Mouse (Mus musculus) MEL (cell line): ENCODE results near the gene Traf1. TPM values are rescaled to one million over a fixed set of nuclear protein-coding genes. Genes with fewer than 3 reads are reported as not detected.

ENCODE experiments used
- DNase-seq: peaks from one replicate; pipeline ENCODE4 v3.0.0; 2011; ENCODE audit warnings: low read depth, low spot score
- H3K27ac ChIP-seq: 2 replicates; pipeline ENCODE4 v1.5.1; 2012; ENCODE audit warnings: low read depth, mild to moderate bottlenecking, control low read depth, low read length, moderate library complexity; ENCODE audit not compliant: control insufficient read depth
- H3K27me3 ChIP-seq, 2 experiments: fragments of 150-350 bp in 1 of 2; sonication (generic) in 1 of 2; 2 replicates each; pipeline ENCODE4 v1.6.1; 2012; ENCODE audit warnings: low read length in 2 of 2, mild to moderate bottlenecking in 2 of 2, improper control_type of control experiment in 1 of 2, moderate library complexity in 1 of 2; ENCODE audit not compliant: insufficient read depth in 2 of 2, control insufficient read depth in 1 of 2
- H3K36me3 ChIP-seq, 2 experiments: 2 replicates each; pipeline ENCODE4 v1.6.1; 2012 to 2014; ENCODE audit warnings: low read length in 2 of 2, improper control_type of control experiment in 1 of 2, inconsistent platforms in 1 of 2, mild to moderate bottlenecking in 1 of 2; ENCODE audit not compliant: insufficient read depth in 2 of 2, control insufficient read depth in 1 of 2
- H3K4me1 ChIP-seq, 2 experiments: fragments of 150-350 bp in 1 of 2; sonication (generic) in 1 of 2; 2 replicates each; pipeline ENCODE4 v1.6.1; 2012; ENCODE audit warnings: low read length in 2 of 2, improper control_type of control experiment in 1 of 2, mild to moderate bottlenecking in 1 of 2; ENCODE audit not compliant: insufficient read depth in 2 of 2, control insufficient read depth in 1 of 2
- H3K4me3 ChIP-seq, 2 experiments: fragments of 150-350 bp in 1 of 2; sonication (generic) in 1 of 2; 2 replicates each; pipeline ENCODE4 v1.5.1; 2012; ENCODE audit warnings: low read depth in 2 of 2, low read length in 2 of 2, mild to moderate bottlenecking in 2 of 2, moderate library complexity in 2 of 2, control low read depth in 1 of 2, improper control_type of control experiment in 1 of 2; ENCODE audit not compliant: control insufficient read depth in 1 of 2, insufficient read depth in 1 of 2
- H3K79me2 ChIP-seq: 2 replicates; pipeline ENCODE4 v1.6.1; 2012; ENCODE audit warnings: mild to moderate bottlenecking, low read length, moderate library complexity; ENCODE audit not compliant: control insufficient read depth, poor library complexity, insufficient read depth
- H3K9ac ChIP-seq: 2 replicates; pipeline ENCODE4 v1.6.1; 2012; ENCODE audit warnings: low read depth, mild to moderate bottlenecking, control low read depth, low read length, moderate library complexity; ENCODE audit not compliant: control insufficient read depth, poor library complexity, severe bottlenecking
- H3K9me3 ChIP-seq: fragments of 150-350 bp; sonication (generic); replicated peaks from 2 replicates; pipeline ENCODE4 v1.6.1; 2012; ENCODE audit warnings: mild to moderate bottlenecking, low read length, improper control_type of control experiment, moderate library complexity; ENCODE audit not compliant: insufficient read depth
- CHD1 ChIP-seq: IDR thresholded peaks from 2 replicates; pipeline ENCODE4 v1.6.1; 2012; ENCODE audit warnings: low read depth, mild to moderate bottlenecking, inconsistent platforms, low read length, improper control_type of control experiment
- E2F4 ChIP-seq: IDR thresholded peaks from 2 replicates; pipeline ENCODE4 v1.6.1; 2011; ENCODE audit warnings: low read depth, low read length, improper control_type of control experiment, borderline replicate concordance
- ELF1 ChIP-seq: IDR thresholded peaks from 2 replicates; pipeline ENCODE4 v1.6.1; 2014; ENCODE audit warnings: low read depth, mild to moderate bottlenecking, inconsistent platforms, low read length, improper control_type of control experiment, moderate library complexity
- ETS1 ChIP-seq: IDR thresholded peaks from 2 replicates; pipeline ENCODE4 v1.6.1; 2012; ENCODE audit warnings: low read depth, mild to moderate bottlenecking, inconsistent platforms, low read length, improper control_type of control experiment, moderate library complexity
- GABPA ChIP-seq: IDR thresholded peaks from 2 replicates; pipeline ENCODE4 v1.6.1; 2012; ENCODE audit warnings: low read depth, mild to moderate bottlenecking, inconsistent platforms, low read length, improper control_type of control experiment, moderate library complexity
- JUND ChIP-seq: IDR thresholded peaks from 2 replicates; pipeline ENCODE4 v1.6.1; 2011; ENCODE audit warnings: low read depth, mild to moderate bottlenecking, improper control_type of control experiment, low read length
- KAT2A ChIP-seq: conservative IDR thresholded peaks from 2 replicates; pipeline ENCODE4 v1.6.1; 2012; ENCODE audit warnings: low read depth, low read length, improper control_type of control experiment, inconsistent platforms
- MAFK ChIP-seq: IDR thresholded peaks from 2 replicates; pipeline ENCODE4 v1.6.1; 2011; ENCODE audit warnings: low read depth, mild to moderate bottlenecking, low read length, improper control_type of control experiment, borderline replicate concordance
- MAX ChIP-seq: IDR thresholded peaks from 2 replicates; pipeline ENCODE4 v1.6.1; 2011; ENCODE audit warnings: low read length, improper control_type of control experiment
- MAZ ChIP-seq: IDR thresholded peaks from 2 replicates; pipeline ENCODE4 v1.6.1; 2012; ENCODE audit warnings: low read depth, mild to moderate bottlenecking, inconsistent platforms, low read length, improper control_type of control experiment
- MEF2A ChIP-seq: IDR thresholded peaks from 2 replicates; pipeline ENCODE4 v1.6.1; 2014; ENCODE audit warnings: low read depth, mild to moderate bottlenecking, inconsistent platforms, low read length, improper control_type of control experiment; ENCODE audit not compliant: poor library complexity, insufficient replicate concordance, severe bottlenecking; ENCODE audit errors: extremely low read depth
- MXI1 ChIP-seq: IDR thresholded peaks from 2 replicates; pipeline ENCODE4 v1.6.1; 2011; ENCODE audit warnings: mild to moderate bottlenecking, low read depth, low read length, improper control_type of control experiment
- MYB ChIP-seq: IDR thresholded peaks from 2 replicates; pipeline ENCODE4 v1.6.1; 2011; ENCODE audit warnings: mild to moderate bottlenecking, low read depth, low read length, improper control_type of control experiment
- MYC ChIP-seq: IDR thresholded peaks from 2 replicates; pipeline ENCODE4 v1.6.1; 2011; ENCODE audit warnings: low read depth, mild to moderate bottlenecking, low read length, improper control_type of control experiment, moderate library complexity
- NELFE ChIP-seq: IDR thresholded peaks from 2 replicates; pipeline ENCODE4 v1.6.1; 2011; ENCODE audit warnings: low read depth, low read length, improper control_type of control experiment
- NRF1 ChIP-seq: IDR thresholded peaks from 2 replicates; pipeline ENCODE4 v1.6.1; 2014; ENCODE audit warnings: low read depth, mild to moderate bottlenecking, inconsistent platforms, low read length, improper control_type of control experiment, moderate library complexity; ENCODE audit not compliant: poor library complexity, insufficient read depth, severe bottlenecking
- POLR2A ChIP-seq, 2 experiments: IDR thresholded peaks; 2 replicates each; pipeline ENCODE4 v1.6.1; 2011 to 2012; ENCODE audit warnings: low read length in 2 of 2, mild to moderate bottlenecking in 2 of 2, control low read depth in 1 of 2, improper control_type of control experiment in 1 of 2, low read depth in 1 of 2, moderate library complexity in 1 of 2; ENCODE audit not compliant: control insufficient read depth in 1 of 2, insufficient read depth in 1 of 2, poor library complexity in 1 of 2
- RAD21 ChIP-seq: IDR thresholded peaks from 2 replicates; pipeline ENCODE4 v1.6.1; 2011; ENCODE audit warnings: mild to moderate bottlenecking, low read depth, low read length, improper control_type of control experiment
- SMC3 ChIP-seq: IDR thresholded peaks from 2 replicates; pipeline ENCODE4 v1.6.1; 2011; ENCODE audit warnings: low read depth, low read length, improper control_type of control experiment
- TAL1 ChIP-seq: IDR thresholded peaks from 2 replicates; pipeline ENCODE4 v1.6.1; 2012; ENCODE audit warnings: mild to moderate bottlenecking, inconsistent platforms, low read length, moderate library complexity, mixed read lengths
- UBTF ChIP-seq: IDR thresholded peaks from 2 replicates; pipeline ENCODE4 v1.6.1; 2012; ENCODE audit warnings: low read depth, mild to moderate bottlenecking, inconsistent platforms, low read length, improper control_type of control experiment, moderate library complexity, borderline replicate concordance; ENCODE audit not compliant: insufficient read depth
- USF1 ChIP-seq: IDR thresholded peaks from 2 replicates; pipeline ENCODE4 v1.6.1; 2014; ENCODE audit warnings: low read depth, mild to moderate bottlenecking, inconsistent platforms, low read length, improper control_type of control experiment, moderate library complexity
- USF2 ChIP-seq, 2 experiments: IDR thresholded peaks; 2 replicates each; pipeline ENCODE4 v1.6.1; 2011 to 2012; ENCODE audit warnings: improper control_type of control experiment in 2 of 2, low read length in 2 of 2, borderline replicate concordance in 1 of 2, inconsistent platforms in 1 of 2, low read depth in 1 of 2, mild to moderate bottlenecking in 1 of 2; ENCODE audit not compliant: insufficient read depth in 1 of 2
- ZC3H11A ChIP-seq: IDR thresholded peaks from 2 replicates; pipeline ENCODE4 v1.6.1; 2012; ENCODE audit warnings: low read depth, mild to moderate bottlenecking, inconsistent platforms, low read length, improper control_type of control experiment
- ZKSCAN1 ChIP-seq: IDR thresholded peaks from 2 replicates; pipeline ENCODE4 v1.6.1; 2012; ENCODE audit warnings: low read depth, mild to moderate bottlenecking, inconsistent platforms, low read length, improper control_type of control experiment, moderate library complexity
- ZNF384 ChIP-seq: IDR thresholded peaks from 2 replicates; pipeline ENCODE4 v1.6.1; 2012; ENCODE audit warnings: low read depth, mild to moderate bottlenecking, inconsistent platforms, low read length, improper control_type of control experiment
- polyA plus RNA-seq, 2 experiments: library from polyadenylated mRNA; stranded (reverse) in 1 of 2; unstranded in 1 of 2; fragments of >175 nt in 1 of 2; fragments of >200 nt in 1 of 2; gene quantifications; 2 replicates each; pipeline versions ENCODE4 v1.2.1 to v1.2.4; 2012; ENCODE audit warnings: low replicate concordance in 2 of 2, low read depth in 1 of 2; ENCODE audit not compliant: insufficient read length in 2 of 2, insufficient read depth in 1 of 2, missing spikeins in 1 of 2
- total RNA-seq: library from RNA; depleted of rRNA; stranded (reverse); fragments of 300-350 nt; gene quantifications from 2 replicates; pipeline ENCODE4 v1.2.3, GENCODE M21; 2012

Gene Traf1
- total and polyA plus RNA-seq, 3 experiments = 0.03 to 0.04 TPM; not detected in 1

DNA sequence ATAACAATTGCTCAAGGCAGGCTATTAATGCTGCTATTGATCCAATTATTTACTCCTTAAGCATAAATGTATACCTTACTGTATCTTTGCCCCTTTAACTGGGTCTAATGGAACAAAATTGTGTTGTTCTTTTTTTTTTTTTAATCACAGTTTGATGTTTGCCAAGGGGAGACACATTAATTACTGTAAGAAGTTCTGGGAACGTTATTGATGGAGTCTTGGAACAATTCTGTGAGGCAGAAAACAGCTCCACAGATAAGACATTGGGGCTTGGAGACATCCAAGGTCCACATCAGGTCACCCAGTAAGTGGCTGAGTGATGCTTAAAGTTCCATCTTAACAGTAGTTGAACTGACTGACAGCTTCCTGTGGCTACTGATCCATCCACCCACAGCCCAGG lies 4.2 kb downstream of the Traf1 start:
- H3K4me3 ChIP-seq = no peak overlapping the region
- H3K4me1 ChIP-seq = peaks cover 0 to 10% of the 10 kb centered on the region in 2 experiments; a peak in 1 of 4 replicates
- no peak overlapping the region for H3K27ac ChIP-seq
- no peak overlapping the region for H3K9ac ChIP-seq
- no peak for TF ChIP-seq CHD1
- no peak for TF ChIP-seq USF2 (IDR thresholded peaks at IDR 0.05; ENCODE audit: borderline replicate concordance in 1 of 2, insufficient read depth in 1 of 2, low read depth in 1 of 2, low read length in 2 of 2)
- TF ChIP-seq ELF1 = no peak
- no peak for TF ChIP-seq SMC3
- TF ChIP-seq GABPA = no peak
- no peak for TF ChIP-seq ZNF384
- no peak for TF ChIP-seq USF1
- TF ChIP-seq ETS1 = no peak
- TF ChIP-seq ZKSCAN1 = no peak
- no peak for TF ChIP-seq MYB
- TF ChIP-seq UBTF = no peak
- TF ChIP-seq MAX = no peak
- TF ChIP-seq ZC3H11A = no peak
- TF ChIP-seq MYC = no peak
- no peak for TF ChIP-seq JUND
- TF ChIP-seq TAL1 = no peak
- TF ChIP-seq POLR2A (IDR thresholded peaks at IDR 0.05; ENCODE audit: control insufficient read depth in 1 of 2, insufficient read depth in 1 of 2, low read depth in 1 of 2, low read length in 2 of 2, poor library complexity in 1 of 2) = no peak
- H3K9me3 ChIP-seq = no peaks in the 10 kb centered on the region
- H3K36me3 ChIP-seq = no peaks in the 10 kb centered on the region
- DNase-seq = no peak
- no peaks in the 10 kb centered on the region for H3K79me2 ChIP-seq
- peaks cover 0 to 2% of the 10 kb centered on the region in 2 experiments; a peak in 3 of 4 replicates for H3K27me3 ChIP-seq

DNA sequence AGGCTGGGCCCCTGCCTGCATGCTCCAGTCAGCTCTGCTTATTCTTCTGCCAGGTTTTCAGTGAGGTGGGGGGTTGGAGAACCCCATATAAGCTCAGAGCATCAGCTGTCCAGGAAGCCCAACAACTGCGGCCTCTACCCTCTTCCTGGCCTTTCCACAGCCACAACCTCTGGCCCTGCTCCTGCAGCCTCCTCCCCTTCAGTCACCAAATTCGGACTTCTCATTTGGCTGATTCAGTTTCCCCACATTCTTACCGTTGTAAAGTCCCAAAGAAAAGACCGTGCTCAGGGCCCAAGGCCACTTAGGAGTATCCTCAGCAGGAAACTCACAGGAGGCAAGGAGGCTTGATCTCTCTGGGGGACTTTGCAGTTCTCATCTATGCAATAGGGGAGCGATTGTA lies 4.6 kb downstream of the Traf1 start:
- no peak for DNase-seq
- Histone ChIP-seq H3K36me3 (no peaks in the 10 kb centered on the region), H3K27ac (no peak overlapping the region), H3K79me2 (no peaks in the 10 kb centered on the region), H3K4me1 (peaks cover 0 to 11% of the 10 kb centered on the region in 2 experiments; a peak in 1 of 4 replicates), H3K27me3 (peaks cover 0 to 2% of the 10 kb centered on the region in 2 experiments; a peak in 3 of 4 replicates), H3K9ac (no peak overlapping the region), H3K9me3 (no peaks in the 10 kb centered on the region), H3K4me3 (no peak overlapping the region)
- TF ChIP-seq GABPA (no peak), TAL1 (no peak), NRF1 (no peak), KAT2A (no peak), RAD21 (no peak), MYC (no peak), NELFE (no peak), E2F4 (no peak), MAFK (no peak), MEF2A (no peak), ZC3H11A (no peak), MAZ (no peak), MXI1 (no peak), UBTF (no peak)
